Mouse (Mus musculus) heart, adult 2 months (tissue): ENCODE data around the gene Aldh3b3. TPM values are rescaled to one million over a fixed set of nuclear protein-coding genes. Genes with fewer than 3 reads are reported as not detected.

Source experiments
- DNase-seq, 2 experiments: peaks; one replicate each; pipeline ENCODE4 v3.0.0; 2021
- H3K27ac ChIP-seq: fragments of 200-600 bp; 2 replicates; pipeline ENCODE4 v1.8.1; 2022
- H3K27me3 ChIP-seq: fragments of 200-500 bp; 2 replicates; pipeline ENCODE4 v1.6.1; 2012; ENCODE audit warnings: mild to moderate bottlenecking, low read length, inconsistent platforms, mixed read lengths; ENCODE audit not compliant: control insufficient read depth, insufficient read depth
- H3K36me3 ChIP-seq: fragments of 200-500 bp; 2 replicates; pipeline ENCODE4 v1.6.1; 2012; ENCODE audit warnings: low read length, inconsistent platforms; ENCODE audit not compliant: control insufficient read depth, insufficient read depth
- H3K4me1 ChIP-seq: fragments of 200-500 bp; 2 replicates; pipeline ENCODE4 v1.6.1; 2011; ENCODE audit warnings: low read length; ENCODE audit not compliant: control insufficient read depth, insufficient read depth
- H3K4me3 ChIP-seq: fragments of 200-600 bp; 2 replicates; pipeline ENCODE4 v1.8.1; 2022
- H3K79me2 ChIP-seq: fragments of 200-500 bp; replicated peaks from 2 replicates; pipeline ENCODE4 v1.6.1; 2012; ENCODE audit warnings: mild to moderate bottlenecking, inconsistent platforms, low read length, moderate library complexity, mixed read lengths; ENCODE audit not compliant: control insufficient read depth, insufficient read depth
- H3K9ac ChIP-seq: fragments of 200-500 bp; 2 replicates; pipeline ENCODE4 v1.6.1; 2012; ENCODE audit warnings: low read depth, mild to moderate bottlenecking, control low read depth, inconsistent platforms, low read length, mixed read lengths
- CTCF ChIP-seq: fragments of 200-600 bp; IDR thresholded peaks from 2 replicates; pipeline ENCODE4 v1.8.1; 2022; ENCODE audit warnings: antibody characterized with exemption, mild to moderate bottlenecking, moderate library complexity
- EP300 ChIP-seq: fragments of 200-500 bp; IDR thresholded peaks from 2 replicates; pipeline ENCODE4 v1.6.1; 2011; ENCODE audit warnings: low read depth, low read length, control low read depth; ENCODE audit not compliant: insufficient read depth
- POLR2A ChIP-seq: fragments of 200-500 bp; IDR thresholded peaks from 2 replicates; pipeline ENCODE4 v1.6.1; 2011; ENCODE audit warnings: mild to moderate bottlenecking, low read depth, low read length, control low read depth; ENCODE audit not compliant: insufficient read depth
- WGBS: fragments of 180-500 bp; shearing (Covaris S2); methylation state at CpG from one replicate; pipeline ENCODE4 v1.1.7; 2018; 5-methylcytosine and 5-hydroxymethylcytosine counted together
- intact Hi-C: fragments of 180-260 bp; cut with DNase I; formaldehyde crosslinking; loops from one replicate; pipeline ENCODE4 v1.15.1; 2025
- polyA plus RNA-seq: library from polyadenylated mRNA; depleted of rRNA; stranded (reverse); fragments of >200 nt; gene quantifications from 2 replicates; pipeline ENCODE4 v1.2.3, GENCODE M21; 2012
- total RNA-seq, 2 experiments: library from RNA; stranded (reverse); gene quantifications; 2 replicates each; pipeline ENCODE4 v1.2.3; 2021

Gene Aldh3b3
- total and polyA plus RNA-seq, 3 experiments, result 0.39 to 2.8 (median 0.61) TPM

DNA sequence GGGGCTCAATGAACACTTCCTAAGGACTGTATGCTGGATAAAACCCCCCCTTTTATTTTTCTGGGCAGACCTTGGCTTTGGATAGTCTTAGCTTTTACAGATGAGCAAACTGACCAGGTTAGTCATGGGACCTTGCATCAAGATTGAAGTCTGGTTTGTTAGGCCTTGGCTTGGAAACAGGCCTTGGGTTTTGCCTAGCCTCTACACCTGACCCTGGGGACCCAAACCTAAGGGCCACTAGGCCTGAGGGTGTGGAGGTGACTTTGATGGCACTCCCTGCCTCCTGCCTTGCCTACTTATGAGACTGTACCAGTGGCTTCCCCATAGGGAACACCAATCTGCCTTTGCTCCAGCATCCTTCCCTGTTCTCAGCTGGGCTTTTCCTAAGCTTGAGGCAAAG lies 38.5 kb upstream of the Aldh3b3 start:
- Histone ChIP-seq H3K9ac (no peak overlapping the region), H3K36me3 (no peaks in the 10 kb centered on the region), H3K27ac (no peak overlapping the region), H3K79me2 (no peaks in the 10 kb centered on the region), H3K27me3 (no peaks in the 10 kb centered on the region), H3K4me1 (peaks cover 14% of the 10 kb centered on the region), H3K4me3 (no peak overlapping the region)
- TF ChIP-seq CTCF, result no peak
- no peak for TF ChIP-seq EP300
- no peak for TF ChIP-seq POLR2A
- intact Hi-C loops, result no loop called here
- no peak for DNase-seq

DNA sequence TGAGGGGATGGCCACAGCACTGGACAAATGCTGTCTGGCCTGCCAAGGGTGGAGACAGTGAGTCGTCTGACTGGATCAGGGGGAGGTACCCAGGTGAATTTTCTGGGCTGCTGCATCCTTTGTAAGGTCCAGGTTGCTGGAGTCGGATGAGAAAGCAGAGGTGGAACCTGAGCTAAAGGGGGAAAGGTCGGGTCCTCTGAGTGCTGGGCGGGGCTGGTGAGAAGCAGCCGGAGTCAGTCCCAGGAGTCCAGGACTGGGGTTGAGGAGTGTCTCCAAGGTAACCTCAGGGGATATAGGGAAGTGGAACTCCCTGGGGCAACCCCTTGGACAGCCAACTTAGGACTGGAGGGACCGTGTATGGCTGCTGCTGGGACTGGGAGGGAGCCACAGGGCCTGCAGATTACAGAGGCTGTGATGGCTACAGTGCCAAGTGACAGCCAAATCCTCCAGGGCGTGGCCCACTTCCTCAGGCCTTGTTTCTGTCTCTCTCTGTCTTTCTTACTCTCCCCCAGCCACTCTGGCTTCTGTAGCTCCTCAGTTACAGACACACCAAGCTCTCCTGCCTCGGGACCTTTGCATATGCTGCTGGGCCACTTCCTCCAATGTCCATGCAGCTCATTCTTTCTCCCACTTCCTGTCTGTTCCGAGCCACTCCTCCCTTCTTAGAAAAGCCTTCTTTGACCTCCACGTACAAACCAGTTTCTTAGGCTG lies 35.6 kb upstream of the Aldh3b3 start:
- WGBS, result 47% methylated on average over 10 of the region's 10 CpGs

GRCm38 (mm10) chr19:3923586-3923985 lies 34.9 kb upstream of the Aldh3b3 start:
- intact Hi-C loops, result no loop called here
- TF ChIP-seq POLR2A (no peak), EP300 (peak; percentile 70; the same call in 1 of the 2 replicates)
- Histone ChIP-seq H3K27ac (peak overlapping the region; percentile 70), H3K36me3 (no peaks in the 10 kb centered on the region), H3K79me2 (no peaks in the 10 kb centered on the region), H3K4me1 (peaks cover 19% of the 10 kb centered on the region), H3K9ac (no peak overlapping the region), H3K27me3 (no peaks in the 10 kb centered on the region), H3K4me3 (no peak overlapping the region)
- DNase-seq, result peak; percentile 67 to 77
- WGBS, result 37% methylated on average over 13 of the region's 13 CpGs

More for the DNA sequence above, 35.6 kb upstream of the Aldh3b3 start:
- peak overlapping the region; percentile 70; the same call in 1 of the 2 replicates for H3K27ac ChIP-seq
- peak in 1 of 2 experiments; percentile 45 for DNase-seq
- H3K4me1 ChIP-seq, result peaks cover 19% of the 10 kb centered on the region
- H3K79me2 ChIP-seq, result no peaks in the 10 kb centered on the region
- no peak overlapping the region for H3K9ac ChIP-seq
- no peaks in the 10 kb centered on the region for H3K36me3 ChIP-seq
- intact Hi-C loops, result no loop called here
- H3K4me3 ChIP-seq, result no peak overlapping the region
- no peaks in the 10 kb centered on the region for H3K27me3 ChIP-seq
- no peak for TF ChIP-seq EP300
- TF ChIP-seq CTCF, result no peak
- TF ChIP-seq POLR2A, result no peak

DNA sequence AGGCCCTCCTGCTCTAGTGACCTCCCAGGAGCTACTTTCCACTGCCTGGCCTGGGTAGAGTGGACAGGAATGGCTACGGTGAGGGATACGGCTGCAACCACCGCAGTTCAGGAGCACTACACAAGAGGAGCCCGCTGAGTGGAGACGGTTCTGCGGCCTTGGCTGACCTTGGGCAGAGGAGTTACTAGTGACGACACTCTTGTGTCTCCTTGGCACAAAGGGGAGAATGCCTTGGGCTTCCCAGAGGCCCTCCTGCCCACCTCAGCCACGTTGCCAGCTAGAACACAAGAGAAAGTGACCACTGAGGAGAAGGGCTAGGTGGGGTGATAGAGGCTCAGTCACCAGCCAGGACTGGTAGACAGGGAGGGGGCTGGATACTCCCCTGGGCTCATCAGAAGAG lies 34.3 kb upstream of the Aldh3b3 start:
- Histone ChIP-seq H3K9ac (no peak overlapping the region), H3K79me2 (no peaks in the 10 kb centered on the region), H3K27me3 (no peaks in the 10 kb centered on the region), H3K27ac (peak overlapping the region; percentile 70), H3K36me3 (no peaks in the 10 kb centered on the region), H3K4me1 (peaks cover 21% of the 10 kb centered on the region), H3K4me3 (no peak overlapping the region)
- intact Hi-C loops, result no loop called here
- DNase-seq, result peak in 1 of 2 experiments; percentile 7
- WGBS, result 48% methylated on average over 8 of the region's 8 CpGs
- TF ChIP-seq POLR2A (no peak), CTCF (no peak)

DNA sequence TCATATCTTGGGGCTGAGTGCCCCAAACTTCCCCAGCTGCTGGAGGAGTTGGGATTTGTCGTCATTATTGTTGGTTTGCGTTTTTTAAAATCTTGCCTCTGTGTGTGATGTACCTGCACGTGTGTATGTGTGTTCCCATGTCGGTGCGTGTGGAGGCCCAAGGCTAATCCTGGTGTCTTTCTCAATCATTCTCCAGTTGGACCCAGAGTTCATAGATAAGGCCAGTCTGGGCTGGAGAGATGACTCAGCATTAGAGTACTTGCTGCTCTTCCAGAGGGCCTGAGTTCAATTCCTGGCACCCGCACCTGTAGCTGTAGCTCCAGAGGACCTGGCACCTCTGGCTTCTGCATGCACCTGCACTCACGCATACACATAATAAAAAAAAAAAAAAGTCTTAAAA lies 33.6 kb upstream of the Aldh3b3 start:
- Histone ChIP-seq H3K27ac (no peak overlapping the region; the same call in 1 of the 2 replicates), H3K27me3 (no peaks in the 10 kb centered on the region), H3K79me2 (no peaks in the 10 kb centered on the region), H3K36me3 (no peaks in the 10 kb centered on the region), H3K9ac (no peak overlapping the region), H3K4me1 (peaks cover 27% of the 10 kb centered on the region), H3K4me3 (no peak overlapping the region)
- no peak for TF ChIP-seq EP300
- no peak for TF ChIP-seq POLR2A
- TF ChIP-seq CTCF, result no peak
- intact Hi-C loops, result no loop called here
- 91% methylated on average over 7 of the region's 7 CpGs for WGBS
- no peak for DNase-seq

GRCm38 (mm10) chr19:3925859-3926258 lies 32.6 kb upstream of the Aldh3b3 start:
- H3K36me3 ChIP-seq, result no peaks in the 10 kb centered on the region
- H3K27ac ChIP-seq, result no peak overlapping the region
- no peak for DNase-seq
- H3K9ac ChIP-seq, result no peak overlapping the region
- H3K27me3 ChIP-seq, result no peaks in the 10 kb centered on the region
- peaks cover 33% of the 10 kb centered on the region for H3K4me1 ChIP-seq
- H3K4me3 ChIP-seq, result no peak overlapping the region
- TF ChIP-seq CTCF, result no peak
- no peak for TF ChIP-seq EP300
- no peak for TF ChIP-seq POLR2A
- 93% methylated on average over 6 of the region's 6 CpGs for WGBS
- no peaks in the 10 kb centered on the region for H3K79me2 ChIP-seq
- intact Hi-C loops, result no loop called here
